Mouse (Mus musculus) lung, postnatal 4 days (tissue): Measurements from ENCODE around the gene Efcab14.

Source experiments
- DNase-seq, 2 experiments: peaks; one replicate each; pipeline ENCODE4 v3.0.0; 2021

Gene Efcab14

GRCm38 (mm10) chr4:115737551-115738041 is at the start of gene Efcab14:
TSS of gene Efcab14 (plus strand) at chr4:115737744.
- peak; percentile 99 for DNase-seq

- DNase-seq: no peak
Observed at GRCm38 (mm10) chr4:115701468-115701867, 36.1 kb upstream of the Efcab14 start.

- DNase-seq: peak in 1 of 2 experiments; percentile 7
Observed at GRCm38 (mm10) chr4:115703927-115704505, 33.5 kb upstream of the Efcab14 start.

- DNase-seq: peak; percentile 43 to 75
Observed at GRCm38 (mm10) chr4:115708974-115709593, 28.5 kb upstream of the Efcab14 start.

- DNase-seq: peak; percentile 78 to 88
Observed at GRCm38 (mm10) chr4:115709792-115710418, 27.6 kb upstream of the Efcab14 start.

- DNase-seq: peak in 1 of 2 experiments; percentile 65
Observed at GRCm38 (mm10) chr4:115728721-115729120, 8.8 kb upstream of the Efcab14 start.

GRCm38 (mm10) chr4:115731588-115732222 is 5.8 kb upstream of the Efcab14 start:
- DNase-seq: peak; percentile 66 to 81

- no peak for DNase-seq
Observed at GRCm38 (mm10) chr4:115732223-115732818, 5.2 kb upstream of the Efcab14 start.

GRCm38 (mm10) chr4:115733746-115734145 is 3.8 kb upstream of the Efcab14 start:
- no peak for DNase-seq

GRCm38 (mm10) chr4:115734867-115735266 is 2.7 kb upstream of the Efcab14 start:
- DNase-seq: no peak

- DNase-seq: peak in 1 of 2 experiments; percentile 4
Observed at GRCm38 (mm10) chr4:115738481-115738985, 989 bp downstream of the Efcab14 start.

- no peak for DNase-seq
Observed at GRCm38 (mm10) chr4:115742658-115743057, 5.1 kb downstream of the Efcab14 start.

GRCm38 (mm10) chr4:115743096-115743495 is 5.6 kb downstream of the Efcab14 start:
- DNase-seq: no peak

- DNase-seq: no peak
Observed at GRCm38 (mm10) chr4:115748181-115748580, 10.6 kb downstream of the Efcab14 start.

GRCm38 (mm10) chr4:115749336-115749735 is 11.8 kb downstream of the Efcab14 start:
- DNase-seq: no peak

GRCm38 (mm10) chr4:115754101-115754500 is 16.6 kb downstream of the Efcab14 start:
- DNase-seq: no peak

- DNase-seq: no peak
Observed at GRCm38 (mm10) chr4:115754851-115755250, 17.3 kb downstream of the Efcab14 start.

- peak; percentile 76 to 77 for DNase-seq
Observed at GRCm38 (mm10) chr4:115761206-115761605, 23.7 kb downstream of the Efcab14 start.

- no peak for DNase-seq
Observed at GRCm38 (mm10) chr4:115764581-115764980, 27.0 kb downstream of the Efcab14 start.

- no peak for DNase-seq
Observed at GRCm38 (mm10) chr4:115767647-115768467, 30.3 kb downstream of the Efcab14 start.

- no peak for DNase-seq
Observed at GRCm38 (mm10) chr4:115775056-115775455, 37.5 kb downstream of the Efcab14 start.

- no peak for DNase-seq
Observed at GRCm38 (mm10) chr4:115777627-115778026, 40.1 kb downstream of the Efcab14 start.
